Mouse (Mus musculus) hindbrain, embryonic 12.5 days (tissue): ENCODE measurements at regions not wholly inside any gene's neighbourhood (a gene's known extent, or its start where the extent isn't known, plus 50 kb on each side); places are given as distances from the start of the nearest gene placed in this dataset.

ENCODE experiments used
- ATAC-seq: fragments of 200-750 bp; cut with Nextera tagmentation; 2 replicates; pipeline ENCODE4 v1.8.0; 2017; ENCODE audit warnings: moderate TSS enrichment; ENCODE audit not compliant: low FRiP score
- H3K27ac ChIP-seq: fragments of 300-500 bp; sonication (generic); 2 replicates; pipeline ENCODE4 v1.5.1; 2016; ENCODE audit warnings: mild to moderate bottlenecking
- H3K27me3 ChIP-seq: fragments of 300-500 bp; sonication (generic); 2 replicates; pipeline ENCODE4 v1.6.1; 2016; ENCODE audit warnings: mild to moderate bottlenecking
- H3K36me3 ChIP-seq: fragments of 300-500 bp; sonication (generic); 2 replicates; pipeline ENCODE4 v1.6.1; 2016; ENCODE audit warnings: mild to moderate bottlenecking
- H3K4me1 ChIP-seq: fragments of 300-500 bp; sonication (generic); 2 replicates; pipeline ENCODE4 v1.6.1; 2016
- H3K4me2 ChIP-seq: fragments of 300-500 bp; sonication (generic); replicated peaks from 2 replicates; pipeline ENCODE4 v1.6.1; 2016; ENCODE audit warnings: mild to moderate bottlenecking
- H3K4me3 ChIP-seq: fragments of 300-500 bp; sonication (generic); 2 replicates; pipeline ENCODE4 v1.5.1; 2016; ENCODE audit warnings: mild to moderate bottlenecking
- H3K9ac ChIP-seq: fragments of 300-500 bp; sonication (generic); 2 replicates; pipeline ENCODE4 v1.6.1; 2016; ENCODE audit warnings: mild to moderate bottlenecking, moderate library complexity
- H3K9me3 ChIP-seq: fragments of 300-500 bp; sonication (generic); replicated peaks from 2 replicates; pipeline ENCODE4 v1.6.1; 2016; ENCODE audit warnings: mild to moderate bottlenecking
- WGBS: fragments of 180-500 bp; shearing (Covaris S2); methylation state at CpG from one replicate; pipeline ENCODE4 v1.1.7; 2016; 5-methylcytosine and 5-hydroxymethylcytosine counted together

- Histone ChIP-seq H3K4me3 (no peak overlapping the region), H3K4me1 (no peaks in the 10 kb centered on the region), H3K9me3 (no peaks in the 10 kb centered on the region), H3K4me2 (no peak overlapping the region), H3K9ac (no peak overlapping the region), H3K27ac (no peak overlapping the region), H3K36me3 (no peaks in the 10 kb centered on the region), H3K27me3 (no peaks in the 10 kb centered on the region)
- 16% methylated on average over 11 of the region's 11 CpGs for WGBS
- peak; percentile 92 for ATAC-seq
These were observed 77.9 kb upstream of the Plppr4 start for GRCm38 (mm10) chr3:117438473-117439114.

- Histone ChIP-seq H3K27ac (no peak overlapping the region), H3K9me3 (no peaks in the 10 kb centered on the region), H3K4me3 (no peak overlapping the region), H3K9ac (no peak overlapping the region), H3K4me1 (no peaks in the 10 kb centered on the region), H3K4me2 (no peak overlapping the region), H3K36me3 (no peaks in the 10 kb centered on the region), H3K27me3 (no peaks in the 10 kb centered on the region)
- no peak for ATAC-seq
- WGBS: 88% methylated on average over 1 of the region's 1 CpGs
These were observed 63.9 kb upstream of the Plppr4 start for GRCm38 (mm10) chr3:117424526-117424925.

GRCm38 (mm10) chr3:117412896-117413747 is 52.4 kb upstream of the Plppr4 start:
- Histone ChIP-seq H3K4me1 (no peaks in the 10 kb centered on the region), H3K36me3 (no peaks in the 10 kb centered on the region), H3K4me2 (no peak overlapping the region), H3K27me3 (no peaks in the 10 kb centered on the region), H3K9me3 (no peaks in the 10 kb centered on the region), H3K27ac (no peak overlapping the region), H3K4me3 (no peak overlapping the region), H3K9ac (no peak overlapping the region)
- WGBS: 68% methylated on average over 4 of the region's 4 CpGs
- ATAC-seq: no peak
